Mouse (Mus musculus) lung, postnatal 25 days (tissue): ENCODE measurements around the gene Znrf4.
A peak's percentile ranks its signal among the peaks of the same experiment; 100 is the strongest.
"Not testable (repeated sequence)": the region's sequence is repeated elsewhere in the genome, so short reads cannot be mapped to it uniquely, and the experiment has no call there.

Source experiments
- DNase-seq: peaks from one replicate; pipeline ENCODE4 v3.0.0; 2022; ENCODE audit warnings: low spot score

The Znrf4 gene

DNA sequence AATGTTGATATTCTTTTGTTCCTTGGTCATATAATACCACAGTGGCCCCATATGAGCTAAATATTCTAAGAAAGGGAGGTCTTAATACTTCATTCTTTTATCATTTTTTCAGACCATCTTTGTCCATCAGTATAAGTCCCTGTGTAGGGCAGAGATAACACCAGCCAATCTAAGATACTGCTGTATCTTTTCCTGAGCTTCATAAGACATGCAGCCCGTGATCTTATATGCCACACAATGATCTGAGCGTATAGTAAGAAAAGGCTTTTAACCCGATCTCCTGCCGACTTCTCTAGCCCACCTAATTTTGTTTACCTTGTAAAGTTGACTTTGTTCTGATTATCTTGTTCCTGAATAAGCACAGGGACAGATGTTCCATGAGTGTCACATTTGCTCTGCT is 12.7 kb upstream of the Znrf4 start:
- DNase-seq: no peak

GRCm38 (mm10) chr17:56522744-56523143 is 10.5 kb upstream of the Znrf4 start:
- no peak for DNase-seq

GRCm38 (mm10) chr17:56515690-56516410 is 3.6 kb upstream of the Znrf4 start:
- DNase-seq: no peak

DNA sequence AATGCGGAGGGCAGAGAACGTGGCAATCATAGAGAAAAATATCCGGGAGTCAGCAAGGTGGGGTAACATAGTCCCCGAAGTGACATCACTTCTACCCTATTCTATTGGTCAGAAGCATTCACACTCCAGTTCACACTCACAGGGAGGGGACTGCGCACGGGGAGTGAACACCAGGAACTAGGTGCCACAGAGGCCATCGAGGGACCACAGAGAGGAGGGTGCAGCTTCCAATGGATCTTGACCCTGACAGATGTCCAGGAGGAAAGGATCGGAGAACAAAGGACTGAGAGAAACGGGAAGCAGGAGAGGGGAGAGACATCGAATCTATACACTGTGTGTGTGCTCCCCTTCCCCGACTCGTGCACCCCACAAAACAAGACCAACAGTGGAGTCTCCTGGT is 2.7 kb upstream of the Znrf4 start:
- DNase-seq: no peak

DNA sequence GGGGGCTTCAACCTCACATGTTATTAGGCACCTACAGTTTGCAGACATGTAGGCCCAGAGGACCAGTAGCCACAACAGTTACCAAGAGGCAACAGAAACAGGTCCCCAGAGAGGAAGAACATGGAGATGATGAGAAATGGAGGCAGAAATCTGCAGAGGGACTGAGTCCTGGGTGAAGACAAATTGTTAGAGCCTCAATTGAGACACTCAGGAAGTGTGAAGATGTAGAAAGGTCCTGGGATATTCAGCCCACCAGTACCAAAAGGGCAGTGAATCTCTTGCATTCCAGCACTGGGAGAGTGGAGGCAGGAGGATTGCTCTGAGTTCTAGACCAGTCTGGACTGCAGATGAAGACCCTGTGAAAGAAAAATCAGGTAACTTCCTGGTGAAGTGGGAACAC is 2.1 kb upstream of the Znrf4 start:
- DNase-seq: no peak

- DNase-seq: no peak
Observed at GRCm38 (mm10) chr17:56511707-56512090, 532 bp downstream of the Znrf4 start.

- DNase-seq: no peak
Observed at GRCm38 (mm10) chr17:56510970-56511706, 1.1 kb downstream of the Znrf4 start.

DNA sequence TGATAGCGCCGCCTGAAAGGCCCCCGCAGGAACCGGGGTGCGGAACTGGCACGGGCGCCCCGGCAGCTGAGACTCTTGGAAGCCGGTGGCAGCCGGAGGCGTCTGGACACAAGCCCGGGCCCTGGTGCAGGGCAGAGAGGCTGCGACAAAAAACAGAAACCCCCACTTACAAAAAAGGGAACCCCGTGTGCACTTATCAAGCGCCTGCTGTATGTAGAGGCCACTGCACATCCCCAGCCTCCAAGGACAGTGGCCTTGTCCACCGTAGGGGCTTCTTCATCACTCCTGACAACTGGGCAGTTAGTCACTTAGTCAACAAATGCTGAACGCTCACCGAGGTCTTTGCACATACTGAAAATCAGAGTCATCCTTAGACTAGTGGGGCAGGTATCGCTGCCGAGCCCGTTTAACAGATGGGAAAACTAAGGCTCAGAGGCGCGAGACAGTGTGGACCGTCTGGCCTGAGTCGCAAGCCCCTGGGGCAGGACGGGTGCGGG is 1.7 kb downstream of the Znrf4 start:
- DNase-seq: no peak

- no peak for DNase-seq
Observed at GRCm38 (mm10) chr17:56509707-56510472, 2.3 kb downstream of the Znrf4 start.

- DNase-seq: no peak
Observed at GRCm38 (mm10) chr17:56509021-56509640, 3.1 kb downstream of the Znrf4 start.

GRCm38 (mm10) chr17:56507161-56508068 is 4.8 kb downstream of the Znrf4 start:
- DNase-seq: peak; percentile 96

GRCm38 (mm10) chr17:56506417-56507065 is 5.7 kb downstream of the Znrf4 start:
- no peak for DNase-seq

- DNase-seq: no peak
Observed at GRCm38 (mm10) chr17:56505401-56505800, 6.8 kb downstream of the Znrf4 start.

GRCm38 (mm10) chr17:56502526-56502925 is 9.7 kb downstream of the Znrf4 start:
- peak; percentile 29 for DNase-seq

- not testable (repeated sequence) for DNase-seq
Observed at GRCm38 (mm10) chr17:56501635-56502400, 10.4 kb downstream of the Znrf4 start.

- no peak for DNase-seq
Observed at GRCm38 (mm10) chr17:56499229-56499628, 13.0 kb downstream of the Znrf4 start.

DNA sequence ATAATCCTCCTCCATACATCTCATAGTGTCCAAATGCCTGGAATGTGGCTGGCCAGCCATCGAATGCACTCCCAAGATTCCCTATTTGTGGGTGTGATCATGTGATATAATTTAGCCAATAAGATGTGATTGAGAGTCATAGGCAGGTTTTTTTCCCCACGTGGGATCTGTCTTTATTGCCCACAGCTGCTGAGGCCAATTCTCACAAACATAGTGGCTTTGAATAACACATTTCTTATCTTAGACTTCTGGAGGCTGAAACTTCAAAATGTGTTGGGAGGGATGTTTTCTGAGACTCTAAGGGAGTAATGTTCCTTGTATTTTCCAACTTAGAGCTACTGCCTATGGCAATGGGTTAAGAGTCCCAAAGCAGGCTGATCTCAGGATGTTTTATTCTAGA is 17.8 kb downstream of the Znrf4 start:
- no peak for DNase-seq

DNA sequence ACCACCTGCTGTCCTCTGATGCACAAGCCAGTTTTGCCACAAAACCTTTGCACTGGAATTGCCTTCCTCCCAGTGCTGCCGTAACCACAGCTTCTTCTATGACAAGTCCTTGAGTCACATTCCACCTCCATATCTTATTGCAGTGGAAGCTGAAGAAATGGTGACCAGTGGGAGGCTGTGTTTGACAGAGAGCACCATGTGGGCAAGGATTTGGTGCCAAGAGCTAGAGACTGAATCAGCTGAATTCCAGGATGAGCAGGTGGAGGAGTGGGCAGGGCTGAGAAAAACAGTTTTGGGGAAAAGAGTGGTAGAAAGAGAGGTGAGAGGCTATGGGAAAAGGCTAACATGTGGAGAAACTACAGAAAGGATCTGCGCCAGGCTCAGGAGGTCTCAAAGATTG is 18.4 kb downstream of the Znrf4 start:
- DNase-seq: no peak

- DNase-seq: no peak
Observed at GRCm38 (mm10) chr17:56490438-56491152, 21.6 kb downstream of the Znrf4 start.
